Mouse (Mus musculus) macrophage (primary cell): ENCODE measurements at regions not wholly inside any gene's neighbourhood (a gene's known extent, or its start where the extent isn't known, plus 50 kb on each side); places are given as distances from the start of the nearest gene placed in this dataset.

ENCODE experiments used
- H3K27ac ChIP-seq: fragments of 350-480 bp; formaldehyde crosslinking; 2 replicates; pipeline ENCODE4 v1.9.0; 2021
- H3K36me3 ChIP-seq: fragments of 350-480 bp; formaldehyde crosslinking; 2 replicates; pipeline ENCODE4 v1.9.0; 2021; ENCODE audit errors: inconsistent target
- H3K4me3 ChIP-seq: fragments of 350-480 bp; formaldehyde crosslinking; 2 replicates; pipeline ENCODE4 v1.9.0; 2021; ENCODE audit errors: inconsistent target
- H3K79me2 ChIP-seq: fragments of 350-480 bp; formaldehyde crosslinking; 2 replicates; pipeline ENCODE4 v1.9.0; 2021; ENCODE audit errors: inconsistent target
- WGBS: methylation state at CpG from one replicate; pipeline ENCODE4 v1.1.7; 2026; ENCODE audit warnings: inconsistent platforms; ENCODE audit not compliant: missing documents; 5-methylcytosine and 5-hydroxymethylcytosine counted together

DNA sequence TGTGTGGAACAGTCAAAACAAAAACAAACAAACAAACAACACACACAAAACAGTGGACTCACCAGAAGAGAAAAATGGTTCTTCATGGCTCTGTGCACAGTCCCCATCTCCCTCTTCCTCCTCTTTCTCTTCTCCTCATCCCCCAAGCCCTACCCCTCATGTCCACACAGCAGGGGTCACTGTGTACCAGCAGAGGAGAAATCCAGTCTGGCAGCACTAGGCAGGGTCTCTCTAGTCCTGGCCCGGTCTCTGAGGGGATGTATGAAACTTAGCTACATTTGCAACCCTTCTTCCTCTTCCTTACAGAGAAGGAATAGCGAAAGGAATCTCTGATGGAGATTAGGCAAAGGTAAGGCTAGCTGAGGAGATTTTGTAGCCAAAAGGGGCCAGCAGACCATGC is 349.1 kb downstream of the Gm45692 start:
- WGBS = 65% methylated on average over 2 of the region's 2 CpGs
- Histone ChIP-seq H3K27ac (no peak overlapping the region), H3K79me2 (no peaks in the 10 kb centered on the region), H3K4me3 (no peak overlapping the region), H3K36me3 (no peaks in the 10 kb centered on the region)

DNA sequence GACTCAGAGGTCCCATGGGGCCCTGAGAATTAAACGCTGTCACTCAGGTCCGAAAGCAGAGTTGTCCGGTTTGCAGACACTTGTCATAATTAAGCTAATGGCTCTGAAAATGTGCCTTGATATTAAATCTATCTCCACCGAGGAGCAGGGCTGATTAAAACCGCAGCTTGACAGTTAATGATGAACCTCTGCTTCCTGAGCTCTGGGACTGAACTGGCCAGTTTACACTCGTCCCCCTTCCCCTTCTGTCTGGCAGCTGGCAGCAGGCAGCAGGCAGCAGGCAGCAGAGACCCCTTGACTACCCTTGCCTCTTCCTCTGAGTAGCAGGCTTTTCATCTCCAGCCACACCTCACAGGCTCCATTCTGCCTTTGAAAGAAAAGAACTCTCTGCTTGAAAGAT is 350.4 kb downstream of the Gm45692 start:
- Histone ChIP-seq H3K27ac (no peak overlapping the region), H3K4me3 (no peak overlapping the region), H3K36me3 (no peaks in the 10 kb centered on the region), H3K79me2 (no peaks in the 10 kb centered on the region)
- 62% methylated on average over 6 of the region's 6 CpGs for WGBS

DNA sequence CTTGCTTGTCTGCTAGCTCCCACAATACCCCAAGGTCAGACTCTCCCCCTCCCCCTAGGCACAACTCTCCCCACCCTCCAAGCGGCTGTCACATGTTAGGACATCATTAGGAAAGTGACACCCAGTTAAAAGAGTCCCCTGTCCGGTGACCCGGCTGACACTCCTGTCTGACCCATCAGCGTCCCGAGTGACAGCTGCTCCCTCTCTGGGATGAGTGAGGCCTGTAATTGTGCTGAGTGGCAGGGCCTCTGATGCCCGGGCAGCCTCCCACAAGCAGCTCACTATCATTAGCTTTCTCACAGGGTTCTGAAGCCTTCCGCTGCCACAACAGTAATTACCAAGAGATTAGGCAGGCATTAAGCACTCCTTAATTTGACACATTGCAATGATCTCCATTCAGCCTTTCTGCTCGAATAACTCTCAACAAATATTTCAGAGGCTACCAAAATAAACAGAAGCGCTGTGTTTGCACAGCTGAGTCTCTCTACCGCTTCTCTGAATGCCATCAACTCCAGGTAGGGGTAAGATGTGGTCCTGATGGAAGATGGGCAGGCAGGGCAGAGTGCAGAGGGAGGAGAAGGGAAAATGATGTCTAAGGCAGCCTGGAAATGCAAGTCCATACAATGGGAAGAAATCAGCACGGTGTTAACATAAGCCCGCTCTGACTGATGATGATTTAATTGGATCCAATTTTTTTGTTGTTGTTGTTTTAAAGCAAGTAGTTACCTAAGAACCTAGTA is 352.6 kb downstream of the Gm45692 start:
- no peaks in the 10 kb centered on the region for H3K79me2 ChIP-seq
- H3K27ac ChIP-seq = no peak overlapping the region
- no peaks in the 10 kb centered on the region for H3K36me3 ChIP-seq
- 90% methylated on average over 12 of the region's 12 CpGs for WGBS
- H3K4me3 ChIP-seq = no peak overlapping the region

DNA sequence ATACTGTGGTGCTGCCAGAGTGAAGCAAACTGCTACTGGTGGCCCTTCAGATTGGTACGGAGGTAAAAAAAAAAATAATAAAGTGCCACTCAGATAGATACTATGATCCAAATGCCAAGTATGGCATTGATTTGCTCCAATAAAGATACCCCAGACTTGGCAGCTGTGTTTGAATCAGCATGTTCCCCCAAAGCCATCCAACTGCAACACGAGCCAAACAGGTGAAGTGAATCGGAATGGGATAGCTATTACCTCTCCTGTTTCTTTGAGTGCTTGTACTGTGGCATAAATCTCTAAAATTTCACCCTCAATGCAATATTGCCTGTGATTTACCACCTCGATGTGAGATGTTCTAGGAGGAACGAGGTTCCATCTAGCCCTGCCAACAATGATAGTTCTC is 365.4 kb downstream of the Gm45692 start:
- no peak overlapping the region for H3K27ac ChIP-seq
- 93% methylated on average over 5 of the region's 5 CpGs for WGBS
- no peaks in the 10 kb centered on the region for H3K79me2 ChIP-seq
- H3K36me3 ChIP-seq = no peaks in the 10 kb centered on the region
- H3K4me3 ChIP-seq = no peak overlapping the region

DNA sequence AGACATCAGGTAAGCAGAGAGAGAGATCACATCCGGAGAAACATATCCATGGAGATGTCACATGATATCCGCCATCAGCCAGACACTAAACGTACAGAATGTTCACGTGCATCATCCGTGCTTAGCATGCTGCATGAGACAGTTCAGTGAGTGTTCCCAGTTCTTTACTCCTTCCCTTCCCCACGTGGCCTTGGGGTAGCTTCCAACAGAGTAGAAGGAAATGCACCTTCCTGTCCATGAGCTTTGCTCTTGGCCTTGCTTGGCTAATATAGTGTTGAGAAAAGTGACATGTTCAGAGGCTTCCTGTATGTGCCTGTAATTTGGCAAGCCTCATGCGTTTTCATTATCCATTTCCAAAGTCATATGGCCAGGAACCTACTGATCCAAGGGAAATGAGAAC is 368.5 kb downstream of the Gm45692 start:
- WGBS = 84% methylated on average over 7 of the region's 7 CpGs
- H3K27ac ChIP-seq = no peak overlapping the region

DNA sequence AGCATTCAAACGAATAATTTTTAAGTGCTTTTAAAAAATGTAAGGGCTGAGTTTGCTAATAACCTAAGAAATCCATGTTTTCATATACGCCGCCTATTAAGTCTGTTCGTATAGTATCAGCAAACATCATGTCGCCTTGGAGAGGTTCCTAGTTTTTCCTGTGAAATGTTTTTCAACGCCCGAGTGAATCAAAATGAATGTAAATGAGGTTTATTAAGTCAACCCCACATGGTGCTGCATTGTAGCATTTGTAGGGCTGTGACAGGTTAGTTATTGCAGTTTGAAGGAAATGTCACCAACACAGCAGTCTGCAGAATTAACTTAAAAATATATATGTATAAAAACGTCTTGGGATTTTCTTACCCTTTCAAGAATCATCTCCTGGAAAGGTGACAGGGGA is 369.3 kb downstream of the Gm45692 start:
- H3K79me2 ChIP-seq = no peaks in the 10 kb centered on the region
- no peak overlapping the region for H3K4me3 ChIP-seq
- no peak overlapping the region for H3K27ac ChIP-seq
- H3K36me3 ChIP-seq = no peaks in the 10 kb centered on the region
- 89% methylated on average over 8 of the region's 8 CpGs for WGBS

More for the DNA sequence above, 368.5 kb downstream of the Gm45692 start:
- Histone ChIP-seq H3K36me3 (no peaks in the 10 kb centered on the region), H3K4me3 (no peak overlapping the region), H3K79me2 (no peaks in the 10 kb centered on the region)

DNA sequence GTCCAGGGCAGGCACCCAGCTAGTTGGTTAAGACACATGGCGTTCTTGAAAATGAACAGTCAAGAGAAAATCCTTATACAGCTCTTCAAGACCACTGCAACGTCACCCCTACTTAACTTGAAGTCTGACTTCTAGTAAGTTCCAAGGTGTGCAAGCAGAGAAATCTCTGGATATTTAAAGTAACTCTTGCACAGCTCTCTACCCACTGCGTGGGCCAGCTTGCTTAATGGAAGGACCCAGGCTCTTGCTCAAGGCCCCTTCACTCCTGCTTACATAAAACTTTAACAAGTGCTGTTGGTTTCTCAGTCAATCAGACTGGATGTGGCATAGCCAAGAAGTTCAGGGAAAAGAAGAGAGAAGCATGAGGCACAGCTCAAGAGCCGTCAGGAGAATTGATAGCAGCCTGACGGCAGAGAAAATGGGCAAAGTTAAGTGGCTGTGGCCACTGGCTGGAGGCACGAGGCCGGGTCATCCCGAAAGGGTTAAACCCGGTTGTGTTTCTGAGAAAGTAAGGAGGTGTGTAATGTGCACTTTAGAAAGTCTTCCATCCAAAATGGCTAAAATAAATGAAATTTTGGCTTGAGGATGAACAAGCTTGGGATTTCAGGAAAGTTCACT is 382.0 kb downstream of the Gm45692 start:
- Histone ChIP-seq H3K36me3 (no peaks in the 10 kb centered on the region), H3K27ac (no peak overlapping the region), H3K4me3 (no peak overlapping the region), H3K79me2 (no peaks in the 10 kb centered on the region)
- WGBS = 93% methylated on average over 9 of the region's 9 CpGs

DNA sequence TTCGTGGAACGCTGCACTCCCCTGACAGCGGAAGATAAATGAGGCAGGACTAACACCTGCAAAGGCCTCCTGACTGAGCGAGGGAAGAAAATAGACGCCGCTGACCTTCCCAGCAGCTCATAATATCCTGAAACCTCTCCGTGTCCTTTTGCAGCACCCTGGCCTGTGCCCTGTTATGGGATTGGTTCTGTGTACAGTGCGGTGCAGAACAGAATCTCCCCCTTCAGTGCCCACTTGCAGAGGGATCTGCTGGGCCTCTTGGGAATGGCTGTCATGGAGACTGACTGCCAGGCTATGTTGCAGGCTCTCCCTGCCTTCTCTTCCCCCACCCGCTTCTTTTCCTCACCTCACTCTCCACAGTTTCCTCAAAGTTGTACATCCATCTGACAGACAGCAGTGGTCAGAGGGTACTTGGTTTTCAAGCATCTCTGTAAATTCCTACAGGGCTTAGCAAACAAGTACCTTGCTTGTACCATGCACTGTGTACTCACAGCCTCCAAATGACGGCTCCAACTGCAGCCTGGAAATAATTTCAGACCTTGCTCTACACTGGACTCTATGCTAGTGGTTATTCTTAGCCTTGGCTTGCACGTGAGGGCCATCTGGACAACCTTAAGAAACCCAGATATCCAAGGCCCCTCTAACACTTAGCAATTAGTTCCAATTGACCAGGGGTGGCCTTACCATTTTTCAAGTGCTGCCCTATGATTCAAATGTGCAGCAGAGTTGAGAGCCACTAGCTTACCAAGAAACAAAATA is 382.7 kb downstream of the Gm45692 start:
- Histone ChIP-seq H3K27ac (no peak overlapping the region), H3K36me3 (no peaks in the 10 kb centered on the region), H3K4me3 (no peak overlapping the region), H3K79me2 (no peaks in the 10 kb centered on the region)
- 95% methylated on average over 11 of the region's 11 CpGs for WGBS

DNA sequence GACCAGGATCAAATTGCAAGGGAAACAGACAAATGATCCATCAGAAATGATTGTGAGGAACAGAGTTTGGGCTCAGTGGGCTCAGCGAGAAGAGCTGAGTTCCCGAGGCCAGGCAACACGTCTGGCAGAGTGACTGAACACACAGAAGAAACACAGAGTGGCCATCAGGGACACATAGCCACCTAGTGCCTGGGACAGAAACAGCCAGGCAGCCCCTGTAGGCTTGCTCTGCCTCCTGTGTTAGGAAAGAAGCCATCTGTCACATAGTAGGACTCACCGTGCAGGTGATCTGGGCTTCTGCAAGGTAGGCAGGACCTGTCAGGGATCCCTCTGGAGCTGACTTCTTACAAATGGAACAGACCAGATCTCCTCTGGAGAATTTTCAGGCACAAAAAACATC is 383.4 kb downstream of the Gm45692 start:
- H3K27ac ChIP-seq = no peak overlapping the region
- no peaks in the 10 kb centered on the region for H3K36me3 ChIP-seq
- no peak overlapping the region for H3K4me3 ChIP-seq
- WGBS = 72% methylated on average over 4 of the region's 4 CpGs
- no peaks in the 10 kb centered on the region for H3K79me2 ChIP-seq

DNA sequence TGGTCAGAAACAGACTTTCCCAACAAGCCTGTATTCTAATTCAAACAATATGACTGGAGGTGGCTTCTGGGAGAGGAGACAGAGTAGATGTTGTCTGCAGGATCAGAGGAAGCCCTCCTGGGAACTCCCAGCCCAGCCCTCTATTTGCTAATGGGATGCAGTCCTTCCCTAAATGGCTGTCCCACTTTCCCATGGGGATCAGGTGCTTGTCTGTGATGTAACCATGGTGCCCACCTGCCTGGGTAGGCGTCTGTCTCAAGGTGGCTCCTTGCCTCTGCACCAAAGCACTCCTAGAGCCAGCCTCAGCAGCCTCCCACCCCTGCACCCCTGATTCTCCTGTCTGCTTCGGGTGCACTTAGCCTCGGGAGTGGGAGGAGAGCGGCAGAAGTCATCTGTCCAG is 384.6 kb downstream of the Gm45692 start:
- 80% methylated on average over 4 of the region's 4 CpGs for WGBS
- H3K36me3 ChIP-seq = no peaks in the 10 kb centered on the region
- no peaks in the 10 kb centered on the region for H3K79me2 ChIP-seq
- no peak overlapping the region for H3K4me3 ChIP-seq
- H3K27ac ChIP-seq = no peak overlapping the region

DNA sequence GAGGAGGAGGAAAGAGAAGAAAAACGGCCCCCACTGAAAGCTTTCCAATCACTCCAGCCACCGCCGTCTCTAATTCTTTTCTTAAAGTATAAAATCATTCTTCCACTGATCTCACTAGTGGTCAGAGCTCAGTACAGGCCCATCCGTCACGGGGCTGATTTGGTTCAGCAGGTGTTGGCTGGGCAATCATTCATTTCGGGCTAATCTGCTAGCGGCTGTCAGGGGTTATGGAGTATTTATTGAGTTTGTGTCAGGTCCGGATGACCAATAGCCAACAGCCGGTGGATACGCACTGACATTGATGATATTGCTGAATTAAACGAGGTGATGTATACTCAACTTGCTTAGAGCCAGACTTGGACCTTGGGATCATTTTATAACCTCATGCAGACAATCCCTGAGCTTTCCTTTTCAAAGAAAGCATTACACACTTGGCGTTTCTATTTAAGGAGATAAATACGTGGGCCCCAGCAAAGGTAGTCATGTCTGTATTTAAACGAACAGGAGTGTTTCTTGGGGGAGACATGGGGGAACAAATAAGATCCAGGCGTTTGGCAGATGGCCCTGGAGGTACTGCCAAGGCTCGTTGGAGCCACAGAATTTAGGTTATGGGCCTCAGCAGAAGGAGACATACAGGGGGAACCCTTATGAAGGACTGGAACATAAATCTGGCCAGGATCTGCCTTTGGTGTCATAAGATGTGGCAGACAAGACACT is 385.1 kb downstream of the Gm45692 start:
- no peaks in the 10 kb centered on the region for H3K36me3 ChIP-seq
- H3K79me2 ChIP-seq = no peaks in the 10 kb centered on the region
- no peak overlapping the region for H3K4me3 ChIP-seq
- no peak overlapping the region for H3K27ac ChIP-seq
- WGBS = 88% methylated on average over 16 of the region's 16 CpGs

DNA sequence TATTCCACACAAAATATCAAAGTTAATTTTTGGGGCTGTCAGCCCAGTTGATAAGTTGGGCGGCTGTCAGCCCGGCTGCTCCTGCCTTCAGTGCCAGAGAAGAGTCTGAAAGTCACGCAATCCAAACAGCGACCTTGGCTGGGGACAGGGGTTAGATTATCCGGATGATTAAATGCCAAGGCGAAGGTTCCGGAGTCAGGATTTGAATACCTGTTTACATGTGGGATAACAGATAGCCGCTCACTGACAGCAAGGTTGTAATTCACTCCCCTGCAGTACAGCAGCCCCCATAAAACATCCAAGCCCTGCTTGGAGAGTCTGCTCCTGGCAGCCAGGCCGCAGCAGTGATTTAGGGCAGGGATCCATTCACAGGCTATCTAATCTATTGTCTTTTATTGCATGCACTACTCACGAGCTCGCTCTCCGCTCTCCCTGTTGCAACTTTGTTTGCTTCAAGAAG is 388.3 kb downstream of the Gm45692 start:
- H3K4me3 ChIP-seq = no peak overlapping the region
- H3K27ac ChIP-seq = no peak overlapping the region
- H3K79me2 ChIP-seq = no peaks in the 10 kb centered on the region
- 49% methylated on average over 10 of the region's 12 CpGs for WGBS
- H3K36me3 ChIP-seq = no peaks in the 10 kb centered on the region

DNA sequence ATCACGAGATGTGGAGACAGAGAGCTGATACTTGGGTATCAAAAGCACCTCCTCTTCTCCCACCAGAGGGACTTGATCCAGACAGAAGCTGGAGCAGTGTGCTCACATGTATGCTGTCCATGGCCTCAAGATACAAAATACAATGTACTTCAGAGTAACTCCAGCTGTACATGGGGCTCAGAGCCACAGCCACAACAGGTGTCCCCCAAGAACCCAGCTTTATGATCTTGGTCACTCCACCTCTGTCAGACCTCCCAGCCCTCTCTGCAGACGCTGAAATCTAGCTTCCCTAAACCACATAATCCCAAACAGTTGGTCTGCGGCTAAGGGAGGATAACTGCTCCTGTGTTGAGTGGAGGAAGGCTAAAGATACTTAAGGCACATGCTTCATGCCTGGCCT is 389.9 kb downstream of the Gm45692 start:
- WGBS = 62% methylated on average over 3 of the region's 3 CpGs
- Histone ChIP-seq H3K4me3 (no peak overlapping the region), H3K27ac (no peak overlapping the region), H3K36me3 (no peaks in the 10 kb centered on the region), H3K79me2 (no peaks in the 10 kb centered on the region)

DNA sequence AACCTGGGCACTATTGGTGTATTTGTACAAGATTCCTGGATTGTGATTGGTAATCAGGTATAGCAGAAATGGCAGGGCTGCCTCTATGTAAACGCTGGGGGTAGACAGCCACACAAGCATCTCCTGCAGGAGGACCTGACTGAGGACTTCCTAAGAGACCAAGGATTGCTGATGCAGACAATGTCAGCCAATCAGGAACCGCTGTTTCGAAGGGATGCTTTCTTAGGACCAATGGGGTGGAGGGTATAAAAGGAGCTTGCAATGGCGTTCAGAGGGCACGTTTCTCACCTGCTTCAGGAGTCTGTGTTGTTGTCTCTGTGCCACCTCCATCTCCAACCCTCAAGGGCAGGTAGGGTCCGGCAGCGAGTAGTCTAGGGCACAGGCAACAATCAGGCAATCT is 393.7 kb downstream of the Gm45692 start:
- WGBS = 86% methylated on average over 6 of the region's 7 CpGs

DNA sequence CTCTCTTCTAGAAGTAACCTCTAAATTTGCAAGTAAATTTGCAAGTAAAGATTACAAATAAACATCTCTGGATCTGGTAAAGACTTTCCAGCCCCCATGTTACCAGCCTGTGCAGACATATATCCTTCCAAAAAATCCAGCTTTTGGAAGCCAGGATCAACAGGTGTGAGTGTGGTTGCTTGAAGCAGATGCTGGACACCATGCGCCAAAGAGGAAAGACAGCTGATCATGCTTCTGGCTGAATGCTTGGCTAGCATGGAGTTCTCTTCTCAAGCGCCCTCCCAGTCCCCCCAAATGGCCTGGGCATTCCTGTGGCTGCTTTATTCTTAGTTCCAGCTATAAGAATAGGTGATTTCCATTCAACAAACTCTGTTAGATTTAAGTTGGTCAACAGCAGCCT is 404.9 kb downstream of the Gm45692 start:
- Histone ChIP-seq H3K27ac (no peak overlapping the region), H3K4me3 (no peak overlapping the region), H3K36me3 (no peaks in the 10 kb centered on the region), H3K79me2 (no peaks in the 10 kb centered on the region)
- whole genome bisulfite sequencing = 91% methylated on average over 2 of the region's 2 CpGs

More for the DNA sequence above, 393.7 kb downstream of the Gm45692 start:
- no peak overlapping the region for H3K4me3 ChIP-seq
- H3K79me2 ChIP-seq = no peaks in the 10 kb centered on the region
- no peaks in the 10 kb centered on the region for H3K36me3 ChIP-seq
- no peak overlapping the region for H3K27ac ChIP-seq
